Mouse (Mus musculus) urinary bladder, adult 2 months (tissue): Measurements from ENCODE around the gene Dlg3. TPM values are rescaled to one million over a fixed set of nuclear protein-coding genes. Genes with fewer than 3 reads are reported as not detected.

Experiments
- DNase-seq: peaks from one replicate; pipeline ENCODE4 v3.0.0; 2022; ENCODE audit warnings: low spot score
- polyA plus RNA-seq: library from polyadenylated mRNA; depleted of rRNA; stranded (reverse); fragments of >200 nt; gene quantifications from 2 replicates; pipeline ENCODE4 v1.2.3, GENCODE M21; 2012; rRNA removed

Gene Dlg3
- polyA plus RNA-seq, 1 experiment: 29.3 TPM

GRCm38 (mm10) chrX:100797851-100798527 is 30.5 kb downstream of the Dlg3 start:
- DNase-seq: no peak

GRCm38 (mm10) chrX:100800643-100801042 is 33.1 kb downstream of the Dlg3 start:
- no peak for DNase-seq

GRCm38 (mm10) chrX:100802034-100802433 is 34.5 kb downstream of the Dlg3 start:
- no peak for DNase-seq

GRCm38 (mm10) chrX:100811129-100811528 is 43.6 kb downstream of the Dlg3 start:
- no peak for DNase-seq

- DNase-seq: no peak
Observed at GRCm38 (mm10) chrX:100814139-100814538, 46.6 kb downstream of the Dlg3 start.

GRCm38 (mm10) chrX:100815766-100816165 is 48.2 kb downstream of the Dlg3 start:
- no peak for DNase-seq

- no peak for DNase-seq
Observed at GRCm38 (mm10) chrX:100818681-100819080, 51.2 kb downstream of the Dlg3 start.

GRCm38 (mm10) chrX:100821149-100821548 is 53.6 kb downstream of the Dlg3 start:
- DNase-seq: no peak

GRCm38 (mm10) chrX:100825557-100825956 is 58.0 kb downstream of the Dlg3 start:
- no peak for DNase-seq

GRCm38 (mm10) chrX:100832806-100833205 is 65.3 kb downstream of the Dlg3 start:
- DNase-seq: no peak

GRCm38 (mm10) chrX:100839211-100839610 is 71.7 kb downstream of the Dlg3 start:
- DNase-seq: no peak

Other genes with a start within 250 kb of the Dlg3 start
- not detected in 2 replicates for gene Dgat2l6, start 242.9 kb upstream of the Dlg3 start, polyA plus RNA-seq
- gene Awat1, start 195.5 kb upstream of the Dlg3 start, polyA plus RNA-seq: not detected in 2 replicates
- gene P2ry4, start 172.9 kb upstream of the Dlg3 start, polyA plus RNA-seq: 0.01 TPM in 2 replicates
- gene Arr3, start 162.2 kb upstream of the Dlg3 start, polyA plus RNA-seq: not detected in 2 replicates
- gene Kif4, start 142.0 kb upstream of the Dlg3 start, polyA plus RNA-seq: 0.56 and 0.63 TPM in 2 replicates
- 38.6 and 43.5 TPM in 2 replicates for gene Pdzd11, start 141.2 kb upstream of the Dlg3 start, polyA plus RNA-seq
- gene Gdpd2, start 37.8 kb upstream of the Dlg3 start, polyA plus RNA-seq: 0.28 and 0.45 TPM in 2 replicates